Mouse (Mus musculus): Measurements from ENCODE around the gene Pdcd1lg2. TPM values are rescaled to one million over a fixed set of nuclear protein-coding genes. Genes with fewer than 3 reads are reported as not detected.

Gene Pdcd1lg2
- polyA plus RNA-seq, 1 experiment = 0.37 TPM

DNA sequence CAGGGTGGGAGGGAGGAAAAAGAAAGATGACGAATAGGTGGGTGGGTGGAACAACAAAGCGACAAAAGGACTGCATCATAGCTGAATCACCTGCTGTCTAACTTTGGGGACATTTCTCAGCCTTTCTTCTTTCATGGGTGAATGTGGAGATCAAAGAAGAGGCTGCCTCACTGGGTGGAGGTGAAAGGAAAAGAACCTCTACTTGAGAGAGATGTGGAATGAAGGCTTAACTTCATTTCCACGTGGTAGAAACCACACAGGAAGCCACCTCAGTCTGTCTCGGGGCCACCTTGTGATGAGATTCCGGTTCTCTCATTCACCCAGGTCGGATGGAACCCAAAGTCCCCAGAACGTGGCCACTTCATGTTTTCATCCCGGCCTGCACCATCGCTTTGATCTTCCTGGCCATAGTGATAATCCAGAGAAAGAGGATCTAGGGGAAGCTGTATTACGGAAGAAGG is 43.5 kb downstream of the Pdcd1lg2 start:
- Histone ChIP-seq H3K4me3 (replicated peaks; ENCODE audit: extremely low read depth, low read depth, low read length) (no peak overlapping the region), H3K4me1 (ENCODE audit: control insufficient read depth, insufficient read depth, low read length) (no peaks in the 10 kb centered on the region)
- DNase-seq = no peak
- TF ChIP-seq CTCF (IDR thresholded peaks at IDR 0.05; ENCODE audit: insufficient read depth, low read length) (no peak), POLR2A (IDR thresholded peaks at IDR 0.05; ENCODE audit: borderline replicate concordance, extremely low read depth, low read depth, low read length) (no peak)
- 68% methylated on average over 10 of the region's 10 CpGs for WGBS

DNA sequence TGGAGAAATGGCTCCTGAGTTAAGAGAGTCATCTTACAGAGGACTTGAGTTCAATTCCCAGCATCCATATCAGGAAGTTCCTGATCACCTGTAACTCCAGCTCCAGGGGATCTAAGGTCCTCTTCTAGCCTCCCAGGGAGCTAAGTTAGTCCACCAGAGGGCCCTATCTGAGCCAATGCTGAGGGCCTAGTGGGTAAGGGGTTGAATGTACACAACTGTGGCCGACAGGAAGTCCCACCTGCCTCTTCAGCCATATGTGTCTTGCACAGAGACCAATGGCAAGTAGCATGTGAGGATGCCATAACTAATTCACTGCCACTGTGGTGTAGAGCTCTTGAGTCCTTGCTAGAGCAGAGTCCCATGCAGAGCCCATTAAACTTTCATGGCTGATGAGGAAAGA is 44.4 kb downstream of the Pdcd1lg2 start:
- Histone ChIP-seq H3K4me3 (replicated peaks; ENCODE audit: extremely low read depth, low read depth, low read length) (no peak overlapping the region), H3K4me1 (ENCODE audit: control insufficient read depth, insufficient read depth, low read length) (no peaks in the 10 kb centered on the region)
- WGBS = 66% methylated on average over 1 of the region's 1 CpGs
- no peak for DNase-seq
- TF ChIP-seq POLR2A (IDR thresholded peaks at IDR 0.05; ENCODE audit: borderline replicate concordance, extremely low read depth, low read depth, low read length) (no peak), CTCF (IDR thresholded peaks at IDR 0.05; ENCODE audit: insufficient read depth, low read length) (no peak)

DNA sequence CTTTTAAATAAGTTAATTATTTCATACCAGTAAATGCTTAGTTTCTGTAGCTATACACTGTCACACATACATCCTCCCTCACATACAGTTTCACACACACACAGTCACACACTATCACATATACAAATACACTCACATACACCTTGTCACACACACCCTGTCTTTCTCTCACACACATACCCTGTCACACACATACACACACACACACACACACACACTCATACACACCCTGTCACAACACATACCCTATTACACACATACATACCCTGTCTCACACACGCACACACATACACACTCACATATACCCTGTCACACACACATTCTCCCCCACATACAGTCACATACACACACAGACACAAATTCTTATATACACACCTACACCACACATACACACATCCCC is 47.3 kb downstream of the Pdcd1lg2 start:
- 94% methylated on average over 1 of the region's 1 CpGs for WGBS
- DNase-seq = no peak
- TF ChIP-seq POLR2A (IDR thresholded peaks at IDR 0.05; ENCODE audit: borderline replicate concordance, extremely low read depth, low read depth, low read length) = no peak
- TF ChIP-seq CTCF (IDR thresholded peaks at IDR 0.05; ENCODE audit: insufficient read depth, low read length) = no peak
- no peak overlapping the region for H3K4me3 ChIP-seq (replicated peaks; ENCODE audit: extremely low read depth, low read depth, low read length)
- no peaks in the 10 kb centered on the region for H3K4me1 ChIP-seq (ENCODE audit: control insufficient read depth, insufficient read depth, low read length)

DNA sequence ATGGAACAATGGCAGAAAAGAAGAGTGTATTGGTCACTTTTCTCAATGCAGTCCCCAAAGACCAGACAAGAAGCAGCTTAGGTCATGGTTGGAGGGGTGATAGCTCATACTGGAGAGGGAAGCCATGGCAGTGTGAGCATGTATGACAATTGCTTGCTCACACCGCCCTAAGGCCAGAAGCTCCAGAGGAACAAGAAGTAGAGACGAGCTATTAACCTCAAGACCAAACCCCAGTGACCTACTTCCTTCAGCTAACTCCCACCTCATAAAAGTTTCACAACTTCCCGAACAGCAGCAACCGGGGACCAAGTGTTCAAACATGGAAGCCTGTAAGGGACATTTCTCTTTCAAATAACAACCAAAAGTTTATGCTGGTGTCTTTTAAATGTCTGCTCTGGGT is 51.7 kb downstream of the Pdcd1lg2 start:
- WGBS = 72% methylated on average over 4 of the region's 4 CpGs
- TF ChIP-seq CTCF (IDR thresholded peaks at IDR 0.05; ENCODE audit: insufficient read depth, low read length) (no peak), POLR2A (IDR thresholded peaks at IDR 0.05; ENCODE audit: borderline replicate concordance, extremely low read depth, low read depth, low read length) (no peak)
- no peaks in the 10 kb centered on the region for H3K4me1 ChIP-seq (ENCODE audit: control insufficient read depth, insufficient read depth, low read length)
- H3K4me3 ChIP-seq (replicated peaks; ENCODE audit: extremely low read depth, low read depth, low read length) = no peak overlapping the region
- DNase-seq = no peak

DNA sequence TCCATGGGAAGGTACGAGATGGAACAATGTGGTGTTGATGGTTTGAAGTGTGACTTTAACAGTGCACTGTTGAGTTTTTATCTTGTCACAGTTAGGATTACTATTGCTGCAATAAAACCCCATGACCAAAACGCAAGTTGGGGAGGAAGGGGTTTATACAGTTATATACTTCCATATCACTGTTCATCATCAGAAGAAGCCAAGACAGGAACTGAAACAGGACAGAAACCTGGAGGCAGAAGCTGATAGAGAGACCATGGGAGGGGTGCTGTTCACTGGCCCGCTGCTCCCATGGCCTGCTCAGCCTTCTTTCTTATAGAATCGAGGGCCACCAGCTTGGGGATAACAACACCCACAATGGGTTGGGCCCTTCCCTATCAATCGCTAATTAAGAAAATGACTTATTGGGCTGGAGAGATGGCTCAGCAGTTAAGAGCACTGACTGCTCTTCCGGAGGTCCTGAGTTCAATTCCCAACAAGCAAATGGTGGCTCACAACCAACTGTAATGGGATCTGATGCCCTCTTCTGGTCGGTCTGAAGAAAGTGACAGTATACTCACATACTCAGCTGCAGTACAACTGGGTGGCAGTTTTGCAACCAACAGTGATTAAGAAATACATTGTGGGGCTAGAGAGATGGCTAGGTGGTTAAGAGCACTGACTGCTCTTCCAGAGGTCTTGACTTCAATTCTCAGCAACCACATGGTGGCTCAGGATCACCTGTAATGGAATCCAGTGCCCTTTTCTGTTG is 53.1 kb downstream of the Pdcd1lg2 start:
- no peak for TF ChIP-seq POLR2A (IDR thresholded peaks at IDR 0.05; ENCODE audit: borderline replicate concordance, extremely low read depth, low read depth, low read length)
- no peak for DNase-seq
- WGBS = 88% methylated on average over 7 of the region's 7 CpGs
- H3K4me1 ChIP-seq (ENCODE audit: control insufficient read depth, insufficient read depth, low read length) = peaks cover 2% of the 10 kb centered on the region; the same call in 1 of the 2 replicates
- no peak overlapping the region for H3K4me3 ChIP-seq (replicated peaks; ENCODE audit: extremely low read depth, low read depth, low read length)

DNA sequence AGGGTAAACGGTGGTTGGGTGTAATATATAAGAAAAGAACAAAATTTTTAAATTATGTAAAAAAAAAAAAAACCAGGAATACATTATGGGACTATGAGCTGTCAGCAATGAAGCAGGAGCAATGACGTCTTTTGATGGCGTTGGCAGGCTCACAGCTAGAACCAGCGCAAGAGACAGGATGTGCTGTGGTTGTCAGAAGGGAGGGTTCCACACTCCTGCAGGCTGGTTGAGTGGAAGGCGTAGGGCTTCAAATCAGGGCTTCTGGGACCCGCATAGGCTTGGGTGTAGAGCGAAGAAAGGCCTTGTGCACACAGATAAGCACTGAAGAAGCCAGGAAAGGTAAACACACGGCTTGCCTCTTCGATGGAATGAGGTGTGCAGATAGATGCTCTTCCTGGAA is 56.1 kb downstream of the Pdcd1lg2 start:
- TF ChIP-seq POLR2A (IDR thresholded peaks at IDR 0.05; ENCODE audit: borderline replicate concordance, extremely low read depth, low read depth, low read length) (no peak), CTCF (IDR thresholded peaks at IDR 0.05; ENCODE audit: insufficient read depth, low read length) (no peak)
- H3K4me3 ChIP-seq (replicated peaks; ENCODE audit: extremely low read depth, low read depth, low read length) = no peak overlapping the region

DNA sequence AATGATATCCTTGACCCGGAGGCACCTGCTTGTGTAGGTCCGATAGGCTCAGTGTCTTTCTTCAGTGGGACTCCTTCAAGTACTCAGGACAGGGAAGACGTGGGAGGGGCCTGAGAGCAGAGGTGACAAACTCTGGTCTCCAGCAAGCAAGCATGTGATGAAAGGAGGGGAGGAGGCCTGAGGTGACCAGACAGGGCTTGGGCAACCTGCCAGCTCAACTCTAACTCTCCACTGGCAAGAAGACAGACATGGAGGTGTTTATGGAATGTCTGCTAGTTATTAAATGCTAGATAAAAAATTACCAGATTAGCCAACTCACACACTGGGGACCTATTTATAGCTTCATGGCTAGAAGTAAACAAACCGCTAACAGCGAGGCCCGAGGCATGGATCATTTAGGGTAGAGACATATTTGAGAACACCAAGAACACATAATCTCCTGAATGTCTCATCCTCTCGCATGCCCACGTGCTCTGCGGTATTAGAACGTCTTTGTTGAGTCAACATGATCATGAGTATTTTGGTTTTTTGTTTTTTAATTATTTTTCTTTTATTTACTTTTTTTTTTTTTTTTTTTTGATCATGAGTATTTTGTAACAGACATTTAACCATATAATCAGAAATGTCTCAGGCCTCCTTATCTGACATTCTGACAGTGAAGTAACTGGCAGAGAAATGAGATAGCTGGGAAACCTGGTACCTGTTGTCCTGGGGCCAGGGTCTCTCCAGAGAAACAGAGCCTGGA is 58.4 kb downstream of the Pdcd1lg2 start:
- 51% methylated on average over 10 of the region's 10 CpGs for WGBS
- DNase-seq = no peak
- no peak for TF ChIP-seq POLR2A (IDR thresholded peaks at IDR 0.05; ENCODE audit: borderline replicate concordance, extremely low read depth, low read depth, low read length)
- no peak for TF ChIP-seq CTCF (IDR thresholded peaks at IDR 0.05; ENCODE audit: insufficient read depth, low read length)
- H3K4me3 ChIP-seq (replicated peaks; ENCODE audit: extremely low read depth, low read depth, low read length) = no peak overlapping the region
- peaks cover 6% of the 10 kb centered on the region for H3K4me1 ChIP-seq (ENCODE audit: control insufficient read depth, insufficient read depth, low read length)

More for the DNA sequence above, 56.1 kb downstream of the Pdcd1lg2 start:
- no peak for DNase-seq
- 79% methylated on average over 9 of the region's 9 CpGs for WGBS
- H3K4me1 ChIP-seq (ENCODE audit: control insufficient read depth, insufficient read depth, low read length) = peaks cover 6% of the 10 kb centered on the region

DNA sequence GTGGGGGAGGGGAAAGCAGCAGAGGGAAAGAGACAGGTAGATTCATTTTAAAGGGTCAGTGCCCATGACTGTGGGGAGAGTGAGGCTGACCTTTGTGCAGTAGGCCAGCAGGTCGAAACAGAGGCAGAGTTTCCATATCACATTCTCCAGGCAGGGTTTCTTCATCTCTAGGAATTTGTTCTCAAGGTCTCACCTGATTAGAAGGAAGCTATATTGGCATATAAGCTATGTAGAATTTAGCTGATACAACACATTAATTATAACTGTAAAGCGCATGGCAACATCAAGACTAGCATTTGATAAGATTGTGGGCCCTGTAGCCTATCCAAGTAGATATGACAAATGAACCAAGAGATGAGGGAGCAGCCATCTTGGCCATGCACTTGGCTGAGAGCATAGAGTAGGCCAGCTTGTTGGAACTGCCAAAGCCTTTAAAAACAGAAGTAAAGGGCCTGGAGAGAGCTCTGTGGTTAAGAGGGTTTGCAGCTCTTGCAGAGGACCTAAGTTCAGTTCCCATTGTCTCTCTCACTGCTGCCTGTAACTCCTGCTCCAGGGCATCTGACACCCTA is 59.1 kb downstream of the Pdcd1lg2 start:
- no peak for DNase-seq
- H3K4me3 ChIP-seq (replicated peaks; ENCODE audit: extremely low read depth, low read depth, low read length) = no peak overlapping the region
- H3K4me1 ChIP-seq (ENCODE audit: control insufficient read depth, insufficient read depth, low read length) = peaks cover 6% of the 10 kb centered on the region
- no peak for TF ChIP-seq POLR2A (IDR thresholded peaks at IDR 0.05; ENCODE audit: borderline replicate concordance, extremely low read depth, low read depth, low read length)
- no peak for TF ChIP-seq CTCF (IDR thresholded peaks at IDR 0.05; ENCODE audit: insufficient read depth, low read length)
- WGBS = 93% methylated on average over 2 of the region's 2 CpGs

DNA sequence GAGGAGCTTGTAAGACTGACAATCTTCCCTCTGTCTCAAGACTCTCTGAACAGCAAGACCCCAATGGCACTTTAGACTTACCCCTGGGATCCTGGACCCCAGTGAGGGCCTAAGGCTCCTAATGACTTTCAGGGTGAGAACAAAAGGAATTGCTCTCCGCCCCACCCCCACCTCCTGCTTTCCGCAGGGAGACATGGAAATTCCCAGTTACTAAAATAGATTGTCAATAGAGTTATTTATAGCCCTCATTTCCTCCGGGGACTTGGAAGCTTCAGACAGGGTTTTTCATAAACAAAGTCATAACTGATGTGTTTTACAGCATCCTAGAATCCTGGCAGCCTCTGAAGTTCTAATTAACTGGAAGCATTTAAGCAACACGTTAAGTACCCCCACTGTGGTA is 59.9 kb downstream of the Pdcd1lg2 start:
- TF ChIP-seq POLR2A (IDR thresholded peaks at IDR 0.05; ENCODE audit: borderline replicate concordance, extremely low read depth, low read depth, low read length) = no peak
- no peak for TF ChIP-seq CTCF (IDR thresholded peaks at IDR 0.05; ENCODE audit: insufficient read depth, low read length)
- H3K4me3 ChIP-seq (replicated peaks; ENCODE audit: extremely low read depth, low read depth, low read length) = no peak overlapping the region
- 18% methylated on average over 4 of the region's 4 CpGs for WGBS
- peaks cover 6% of the 10 kb centered on the region for H3K4me1 ChIP-seq (ENCODE audit: control insufficient read depth, insufficient read depth, low read length)
- DNase-seq = peak; percentile 24

All from lung, adult 2 months (tissue).